Mouse (Mus musculus) layer of hippocampus, adult 11-12 months (tissue): ENCODE measurements at regions not wholly inside any gene's neighbourhood (a gene's known extent, or its start where the extent isn't known, plus 50 kb on each side); places are given as distances from the start of the nearest gene placed in this dataset.

Experiments used
- DNase-seq: peaks from one replicate; pipeline ENCODE4 v3.0.0; 2022; ENCODE audit warnings: low spot score

DNA sequence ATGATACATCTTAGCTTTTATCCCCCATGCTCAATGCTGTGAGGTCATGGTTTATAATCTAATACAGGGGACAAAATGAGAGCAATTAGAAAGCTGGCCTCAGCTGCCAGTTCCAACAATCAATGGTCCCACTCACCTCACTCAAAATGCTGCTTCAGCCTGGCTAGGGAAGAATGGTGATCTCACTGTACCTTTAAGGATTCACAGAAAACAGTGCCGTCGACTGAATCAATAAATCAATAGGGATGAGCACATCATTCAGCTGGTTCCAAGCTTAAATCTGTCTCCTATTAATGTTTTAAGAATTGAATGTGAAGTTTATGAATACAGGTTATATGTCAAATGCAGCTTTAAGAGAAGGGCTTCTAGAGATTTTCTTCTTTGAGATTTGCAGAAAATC is 61.9 kb upstream of the Ncam2 start:
- no peak for DNase-seq

DNA sequence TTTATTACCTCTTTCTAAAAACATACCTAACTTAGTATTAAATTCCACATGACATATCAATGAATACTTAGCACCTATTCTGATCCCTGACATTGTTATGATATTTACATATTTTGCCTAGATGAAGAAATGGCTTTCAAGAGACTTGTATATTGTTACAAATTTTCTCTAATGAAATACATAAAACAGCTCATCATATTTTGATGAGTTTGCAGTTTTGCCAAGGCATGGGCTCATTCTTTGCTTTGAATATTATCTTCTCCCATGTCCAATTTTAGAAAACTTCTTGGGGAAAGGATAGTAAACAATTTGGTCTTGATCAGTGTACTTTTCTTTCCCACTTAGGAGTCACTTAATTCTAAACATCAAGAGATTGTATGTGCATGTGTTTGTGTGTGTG is 54.5 kb upstream of the Ncam2 start:
- no peak for DNase-seq

DNA sequence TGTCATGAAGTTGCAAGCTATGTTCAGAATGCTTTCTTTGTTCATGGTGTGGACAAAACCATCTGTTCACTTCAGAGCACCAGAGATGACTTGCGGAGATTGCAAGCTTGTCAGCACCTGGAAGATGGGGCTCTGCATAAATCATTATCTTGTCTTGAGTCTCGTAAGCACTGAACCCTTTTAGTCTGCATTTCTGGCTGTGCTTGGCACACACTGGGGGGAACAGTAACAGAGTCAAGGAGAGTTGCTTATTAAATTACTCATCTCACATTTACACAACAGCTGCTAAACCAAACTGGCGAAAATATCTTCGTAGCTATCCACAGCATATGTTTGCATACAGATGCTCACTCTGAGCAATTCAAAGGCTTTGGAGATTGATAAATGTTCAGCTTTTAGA is 51.0 kb upstream of the Ncam2 start:
- peak; percentile 4 for DNase-seq
